Mouse (Mus musculus) thymus, postnatal 0 days (tissue): ENCODE data around the gene Zfp827. TPM values are rescaled to one million over a fixed set of nuclear protein-coding genes. Genes with fewer than 3 reads are reported as not detected.

Experiments
- DNase-seq: peaks from one replicate; pipeline ENCODE4 v3.0.0-alpha.2; 2015; ENCODE audit warnings: low spot score
- polyA plus RNA-seq: library from polyadenylated mRNA; unstranded; fragments of >200 nt; fragmentation: Nextera tagmentation; extraction: Ambion mirVana; gene quantifications from 2 replicates; pipeline ENCODE4 v1.2.1, GENCODE M21; 2015

Zfp827 gene
- polyA plus RNA-seq, 1 experiment from 2014 or later, result 2.0 TPM

GRCm38 (mm10) chr8:79155556-79156161 is 127.4 kb downstream of the Zfp827 start:
- DNase-seq, result no peak

GRCm38 (mm10) chr8:79157366-79157765 is 129.1 kb downstream of the Zfp827 start:
- DNase-seq, result no peak

DNA sequence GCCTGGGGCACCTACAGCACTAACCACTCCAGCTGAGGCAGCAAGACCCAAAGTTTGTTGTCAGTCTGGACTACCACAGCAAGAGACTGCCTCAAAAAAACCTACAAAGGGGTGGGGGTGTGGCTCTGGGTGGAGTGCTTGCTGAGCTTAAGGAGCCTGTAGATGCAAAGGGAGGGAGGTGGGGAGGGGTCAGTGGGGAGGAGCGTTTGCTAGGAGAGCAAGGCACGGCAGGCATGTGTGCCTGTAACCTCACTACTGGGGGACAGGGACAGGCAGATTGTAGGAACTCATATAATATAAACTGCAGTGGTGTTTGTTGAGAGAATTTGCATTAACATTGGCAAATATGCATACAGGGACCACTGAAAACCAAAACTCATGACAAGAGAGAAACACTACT is 130.1 kb downstream of the Zfp827 start:
- DNase-seq, result no peak

DNA sequence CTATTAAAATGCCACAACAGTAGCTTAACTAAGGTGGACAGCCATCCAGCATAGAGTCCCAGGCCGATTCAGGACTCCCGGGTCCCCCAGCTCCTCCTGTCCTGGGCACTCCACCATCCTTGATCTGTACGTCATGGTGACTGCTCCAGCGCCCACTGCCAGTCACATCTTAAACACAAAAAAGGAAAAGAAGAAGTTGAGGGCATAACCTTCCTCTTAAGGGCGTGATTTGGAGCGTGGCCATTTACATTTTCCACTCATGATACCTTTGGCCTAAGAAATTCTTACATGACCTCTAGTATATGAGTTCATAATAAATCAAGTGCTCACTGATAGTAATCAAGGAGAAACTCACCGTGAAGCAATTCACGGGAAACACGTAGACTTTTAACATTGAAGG is 131.2 kb downstream of the Zfp827 start:
- no peak for DNase-seq

GRCm38 (mm10) chr8:79160302-79160701 is 132.1 kb downstream of the Zfp827 start:
- DNase-seq, result no peak

DNA sequence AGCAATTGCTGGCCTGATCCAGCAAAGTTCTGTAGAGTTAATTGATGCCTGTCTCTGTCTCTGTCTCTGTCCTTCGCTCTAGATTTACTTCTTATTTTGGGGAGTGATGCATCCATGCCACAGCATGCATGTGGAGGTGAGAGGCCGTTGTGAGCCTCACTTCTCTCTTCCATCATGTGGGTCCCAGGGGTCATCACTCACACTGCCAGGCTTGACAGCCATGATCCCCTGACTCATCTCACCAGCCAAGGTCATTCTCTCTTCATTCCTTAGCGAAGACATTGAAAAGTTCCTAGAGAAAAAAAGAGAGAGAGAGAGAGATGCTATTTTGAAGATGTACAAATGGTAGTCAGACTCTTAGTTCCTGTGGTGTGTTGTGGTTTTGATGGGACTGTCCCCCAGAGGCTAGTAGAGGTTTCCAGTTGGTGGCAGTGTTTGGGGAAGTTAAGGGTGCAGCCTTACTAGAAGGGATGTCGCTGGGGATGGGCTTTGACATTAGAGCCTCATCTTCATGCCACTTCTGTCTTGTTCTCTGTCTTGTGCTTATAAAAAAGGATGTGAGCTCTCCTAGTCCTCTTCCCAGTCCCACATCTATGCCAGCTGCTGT is 133.0 kb downstream of the Zfp827 start:
- no peak for DNase-seq

GRCm38 (mm10) chr8:79162533-79163308 is 134.5 kb downstream of the Zfp827 start:
- DNase-seq, result no peak

GRCm38 (mm10) chr8:79164336-79164735 is 136.1 kb downstream of the Zfp827 start:
- no peak for DNase-seq

GRCm38 (mm10) chr8:79165276-79165675 is 137.0 kb downstream of the Zfp827 start:
- no peak for DNase-seq

GRCm38 (mm10) chr8:79173606-79174005 is 145.4 kb downstream of the Zfp827 start:
- no peak for DNase-seq

GRCm38 (mm10) chr8:79175991-79176390 is 147.8 kb downstream of the Zfp827 start:
- no peak for DNase-seq

DNA sequence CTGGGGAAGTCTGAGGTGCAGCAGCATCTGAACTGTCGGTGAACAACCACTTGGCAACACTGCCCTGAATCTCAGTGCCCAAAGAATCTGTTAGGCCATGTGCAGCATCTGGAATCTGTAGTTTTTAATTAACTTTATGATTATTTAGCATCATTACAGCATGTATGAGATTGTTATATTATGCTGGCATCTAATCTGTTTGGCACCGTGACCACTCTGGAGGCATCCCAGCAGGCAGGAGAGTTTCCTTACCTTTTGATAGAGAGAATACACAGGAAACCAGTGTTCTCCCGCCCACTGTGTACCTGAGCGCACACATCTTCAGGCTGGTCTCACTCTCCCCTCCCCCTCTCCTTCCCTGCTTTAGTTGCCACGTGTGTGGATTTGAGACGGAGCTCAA is 151.4 kb downstream of the Zfp827 start:
- no peak for DNase-seq

DNA sequence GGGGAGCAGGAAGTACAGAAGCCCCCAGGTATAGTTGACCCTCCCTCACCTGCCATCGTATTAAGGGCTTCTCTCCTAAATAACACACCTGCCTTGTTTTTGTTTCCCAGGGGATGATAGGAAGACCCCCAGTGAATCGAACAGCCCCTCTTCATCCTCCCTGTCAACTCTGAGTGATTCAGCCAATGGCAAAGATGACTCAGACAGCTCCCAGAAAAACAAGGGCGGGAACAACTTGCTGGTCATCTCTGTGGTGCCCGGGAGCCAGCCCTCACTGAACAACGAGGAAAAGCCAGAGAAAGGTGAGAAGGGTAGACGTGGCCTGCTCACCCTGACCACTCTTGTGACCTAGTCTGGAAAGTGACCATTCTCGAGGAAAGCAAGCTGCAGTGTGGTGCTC is 157.3 kb downstream of the Zfp827 start:
- DNase-seq, result no peak

- DNase-seq, result no peak
Measured at GRCm38 (mm10) chr8:79190071-79190470, 161.8 kb downstream of the Zfp827 start.

- no peak for DNase-seq
Measured at GRCm38 (mm10) chr8:79196481-79196880, 168.2 kb downstream of the Zfp827 start.

- DNase-seq, result no peak
Measured at GRCm38 (mm10) chr8:79198675-79199074, 170.4 kb downstream of the Zfp827 start.

GRCm38 (mm10) chr8:79201446-79202147 is 173.4 kb downstream of the Zfp827 start:
- no peak for DNase-seq

DNA sequence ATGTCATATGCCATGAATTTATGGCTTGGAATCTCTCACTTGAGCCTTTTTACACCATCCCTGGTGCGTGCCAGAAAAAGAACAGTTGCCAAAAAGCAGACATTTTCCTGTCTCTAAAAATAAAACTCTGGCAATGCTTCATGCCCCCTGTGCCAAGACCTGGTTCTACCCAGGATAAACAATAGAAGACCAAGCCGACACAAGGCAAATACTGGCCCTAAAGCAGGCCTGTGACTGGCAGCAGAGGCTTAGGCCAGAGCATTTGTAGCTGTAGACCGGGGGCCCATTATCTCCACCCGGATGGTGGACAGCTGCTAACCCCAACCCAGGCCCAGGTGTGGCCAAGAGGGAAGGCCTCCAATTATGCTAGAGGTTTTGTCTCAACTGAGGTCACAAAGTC is 178.7 kb downstream of the Zfp827 start:
- DNase-seq, result no peak

DNA sequence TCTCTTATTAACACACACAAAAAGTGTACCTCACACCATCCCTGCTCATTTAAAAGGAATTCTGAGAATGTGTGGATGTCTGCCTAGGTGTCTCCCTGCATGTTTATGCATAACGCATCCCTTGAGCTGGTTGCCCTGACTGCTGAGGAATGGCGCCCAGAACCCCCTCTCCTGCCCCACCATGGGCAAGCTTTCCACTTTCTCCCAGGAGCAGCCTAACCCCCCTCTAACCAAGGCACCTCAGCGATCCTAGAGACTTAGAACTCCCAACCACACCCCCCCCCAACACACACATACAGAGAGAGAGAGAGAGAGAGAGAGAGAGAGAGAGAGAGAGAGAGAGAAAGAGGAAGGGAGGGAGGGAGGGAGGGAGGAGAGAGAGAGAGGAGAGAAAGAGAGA is 179.9 kb downstream of the Zfp827 start:
- no peak for DNase-seq

- no peak for DNase-seq
Measured at GRCm38 (mm10) chr8:79208691-79209640, 180.7 kb downstream of the Zfp827 start.
